Mouse (Mus musculus) intestine, embryonic 15.5 days (tissue): ENCODE results near the gene Slc5a10. TPM values are rescaled to one million over a fixed set of nuclear protein-coding genes. Genes with fewer than 3 reads are reported as not detected.
A peak's percentile ranks its signal among the peaks of the same experiment; 100 is the strongest.

Experiments
- ATAC-seq: fragments of 200-750 bp; cut with Nextera tagmentation; 2 replicates; pipeline ENCODE4 v1.8.0; 2017; ENCODE audit warnings: moderate TSS enrichment, moderate library complexity
- H3K27ac ChIP-seq: fragments of 300-500 bp; sonication (generic); 2 replicates; pipeline ENCODE4 v1.5.1; 2015; ENCODE audit warnings: mild to moderate bottlenecking, inconsistent platforms
- H3K27me3 ChIP-seq: fragments of 300-500 bp; sonication (generic); replicated peaks from 2 replicates; pipeline ENCODE4 v1.6.1; 2015; ENCODE audit warnings: inconsistent platforms
- H3K36me3 ChIP-seq: fragments of 300-500 bp; sonication (generic); 2 replicates; pipeline ENCODE4 v1.6.1; 2015; ENCODE audit warnings: inconsistent platforms
- H3K4me1 ChIP-seq: fragments of 300-500 bp; sonication (generic); replicated peaks from 2 replicates; pipeline ENCODE4 v1.6.1; 2015; ENCODE audit warnings: inconsistent platforms
- H3K4me2 ChIP-seq: fragments of 300-500 bp; sonication (generic); replicated peaks from 2 replicates; pipeline ENCODE4 v1.6.1; 2015; ENCODE audit warnings: mild to moderate bottlenecking, inconsistent platforms
- H3K4me3 ChIP-seq: fragments of 300-500 bp; sonication (generic); replicated peaks from 2 replicates; pipeline ENCODE4 v1.5.1; 2015; ENCODE audit warnings: inconsistent platforms
- H3K9ac ChIP-seq: fragments of 300-500 bp; sonication (generic); 2 replicates; pipeline ENCODE4 v1.6.1; 2015; ENCODE audit warnings: inconsistent platforms
- H3K9me3 ChIP-seq: fragments of 300-500 bp; sonication (generic); 2 replicates; pipeline ENCODE4 v1.6.1; 2016; ENCODE audit warnings: inconsistent platforms
- WGBS: fragments of 180-500 bp; shearing (Covaris S2); methylation state at CpG from one replicate; pipeline ENCODE4 v1.1.7; 2015; 5-methylcytosine and 5-hydroxymethylcytosine counted together
- polyA plus RNA-seq: library from polyadenylated mRNA; unstranded; fragments of >200 nt; fragmentation: Nextera tagmentation; extraction: Ambion mirVana; gene quantifications from 2 replicates; pipeline ENCODE4 v1.2.1, GENCODE M21; 2015

The Slc5a10 gene
- polyA plus RNA-seq = 0.13 TPM in 1 of 2 replicates, not detected in the other

DNA sequence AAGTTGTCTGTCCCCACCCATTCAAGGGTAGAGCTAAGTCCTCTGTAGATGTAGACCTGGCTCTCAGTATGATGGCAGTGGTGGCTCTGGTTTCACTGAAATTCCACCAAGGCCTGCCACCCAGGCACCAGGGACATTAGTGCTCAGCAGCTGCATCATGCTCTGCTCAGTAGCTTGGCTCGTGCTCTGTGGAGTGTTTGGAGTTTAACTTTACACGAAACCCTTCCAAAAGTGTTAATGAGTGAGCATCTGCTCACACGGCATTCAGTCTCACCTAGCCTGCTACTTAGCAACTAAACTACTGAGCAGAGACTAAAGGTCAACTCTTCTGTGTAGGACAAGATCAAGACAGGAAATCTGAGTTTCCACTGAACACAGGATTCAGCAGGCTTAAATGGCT lies at the start of gene Slc5a10:
TSS of gene Slc5a10 (minus strand) at position 191 of the 400 bp plus-strand sequence.
- no peak for ATAC-seq

GRCm38 (mm10) chr11:61761584-61762407 lies 41.2 kb upstream of the Slc5a10 start, which contains the start of gene Prpsap2:
Gene Prpsap2, minus strand, starts transcription at chr11:61762088.
- Histone ChIP-seq H3K4me3 (peak within 1 kb of the TSS; percentile 66), H3K4me2 (peak within 1 kb of the TSS; percentile 63)
- under 1% methylated on average over 51 of the region's 51 CpGs for WGBS

More for the DNA sequence above, at the start of gene Slc5a10:
- Histone ChIP-seq H3K4me3 (no peak within 1 kb of the TSS), H3K27ac (no peak within 1 kb of the TSS), H3K9ac (no peak within 1 kb of the TSS), H3K4me1 (no peaks in the 10 kb centered on the region), H3K9me3 (no peaks in the 10 kb centered on the region), H3K4me2 (no peak within 1 kb of the TSS), H3K27me3 (no peaks in the 10 kb centered on the region), H3K36me3 (no peaks in the 10 kb centered on the region)
- 79% methylated on average over 3 of the region's 3 CpGs for WGBS

DNA sequence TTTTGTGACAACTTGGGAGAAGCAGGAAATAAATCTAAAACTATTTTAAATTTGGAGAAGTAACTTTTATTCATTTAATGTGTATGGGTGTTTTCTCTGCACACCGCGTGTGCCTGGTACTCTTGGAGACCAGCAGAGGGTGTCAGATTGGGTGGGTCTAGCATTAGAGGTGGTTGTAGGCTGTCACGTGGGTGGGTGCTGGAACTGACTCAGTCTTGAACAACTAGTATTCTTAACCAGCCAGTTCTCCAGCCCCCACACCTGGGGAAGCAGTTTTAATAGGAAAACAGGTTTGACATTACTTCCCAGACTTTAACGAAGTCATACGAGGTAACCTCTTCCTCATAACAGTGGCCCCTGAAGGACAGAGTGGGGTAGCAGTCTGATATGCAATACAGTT lies 39.9 kb upstream of the Slc5a10 start:
- Histone ChIP-seq H3K9ac (peak overlapping the region; percentile 78; the same call in 1 of the 2 replicates), H3K4me1 (peaks cover 4% of the 10 kb centered on the region; the same call in 1 of the 2 replicates), H3K27ac (no peak overlapping the region), H3K36me3 (no peaks in the 10 kb centered on the region), H3K4me3 (no peak overlapping the region), H3K9me3 (no peaks in the 10 kb centered on the region), H3K27me3 (no peaks in the 10 kb centered on the region), H3K4me2 (peak overlapping the region; percentile 63)
- WGBS = 69% methylated on average over 5 of the region's 5 CpGs
- no peak for ATAC-seq

More at GRCm38 (mm10) chr11:61761584-61762407, 41.2 kb upstream of the Slc5a10 start, which contains the start of gene Prpsap2:
- Histone ChIP-seq H3K4me1 (peaks cover 4% of the 10 kb centered on the region; the same call in 1 of the 2 replicates), H3K27ac (peak within 1 kb of the TSS; percentile 88), H3K9ac (peak within 1 kb of the TSS; percentile 78), H3K36me3 (no peaks in the 10 kb centered on the region), H3K27me3 (no peaks in the 10 kb centered on the region), H3K9me3 (no peaks in the 10 kb centered on the region)
- ATAC-seq = peak; percentile 96

DNA sequence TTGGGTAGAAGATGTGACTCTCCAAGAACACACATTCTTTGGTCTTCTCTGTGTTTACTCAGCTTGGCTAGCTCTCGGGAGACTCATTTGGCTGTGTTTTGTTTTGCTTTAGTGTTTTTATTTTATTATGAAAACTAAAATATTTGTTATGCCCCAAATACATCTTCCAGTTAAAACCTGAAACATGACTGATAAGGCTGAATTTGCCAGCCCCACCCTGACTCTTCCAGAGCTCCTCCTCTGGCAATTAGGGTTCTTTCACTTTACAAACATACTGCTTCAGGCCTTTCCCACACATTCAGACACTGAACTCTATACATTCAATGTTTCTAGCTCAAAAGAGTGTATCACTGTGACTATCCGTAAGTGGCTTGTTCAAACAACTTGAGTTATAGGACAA lies 36.5 kb upstream of the Slc5a10 start:
- Histone ChIP-seq H3K4me3 (no peak overlapping the region), H3K36me3 (peaks cover 10% of the 10 kb centered on the region; the same call in 1 of the 2 replicates), H3K4me1 (peaks cover 4% of the 10 kb centered on the region; the same call in 1 of the 2 replicates), H3K27me3 (no peaks in the 10 kb centered on the region), H3K9me3 (no peaks in the 10 kb centered on the region), H3K9ac (no peak overlapping the region), H3K4me2 (no peak overlapping the region), H3K27ac (no peak overlapping the region)
- WGBS = 76% methylated on average over 2 of the region's 2 CpGs
- no peak for ATAC-seq

GRCm38 (mm10) chr11:61751612-61752011 lies 31.0 kb upstream of the Slc5a10 start:
- H3K4me3 ChIP-seq = no peak overlapping the region
- no peaks in the 10 kb centered on the region for H3K27me3 ChIP-seq
- H3K4me1 ChIP-seq = no peaks in the 10 kb centered on the region
- no peak overlapping the region for H3K4me2 ChIP-seq
- WGBS = 83% methylated on average over 5 of the region's 5 CpGs
- H3K9ac ChIP-seq = no peak overlapping the region
- ATAC-seq = no peak
- H3K9me3 ChIP-seq = no peaks in the 10 kb centered on the region
- no peak overlapping the region for H3K27ac ChIP-seq
- peaks cover 21% of the 10 kb centered on the region for H3K36me3 ChIP-seq

DNA sequence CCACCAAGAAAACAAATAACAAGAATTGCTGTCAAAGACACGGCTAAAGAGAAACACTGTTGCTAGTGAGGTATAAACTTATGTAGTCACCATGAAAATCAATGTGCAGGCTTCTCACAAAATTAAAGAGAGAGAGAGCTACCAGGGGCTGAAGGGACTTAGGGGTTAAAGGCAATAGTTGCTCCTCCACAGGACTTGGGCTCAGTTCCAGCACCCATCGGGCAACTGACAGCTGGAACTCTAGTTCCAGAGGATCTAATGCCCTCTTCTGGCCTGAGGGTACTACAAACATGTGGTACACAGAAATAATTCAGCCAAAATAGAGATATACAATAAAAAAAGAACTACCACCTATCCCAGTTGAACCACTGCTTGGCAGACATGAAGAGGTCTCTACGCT lies 26.5 kb upstream of the Slc5a10 start:
- Histone ChIP-seq H3K4me3 (no peak overlapping the region), H3K27me3 (no peaks in the 10 kb centered on the region), H3K4me1 (no peaks in the 10 kb centered on the region), H3K4me2 (no peak overlapping the region), H3K9ac (no peak overlapping the region), H3K27ac (no peak overlapping the region), H3K9me3 (no peaks in the 10 kb centered on the region), H3K36me3 (peaks cover 15% of the 10 kb centered on the region)
- 62% methylated on average over 3 of the region's 3 CpGs for WGBS
- no peak for ATAC-seq

DNA sequence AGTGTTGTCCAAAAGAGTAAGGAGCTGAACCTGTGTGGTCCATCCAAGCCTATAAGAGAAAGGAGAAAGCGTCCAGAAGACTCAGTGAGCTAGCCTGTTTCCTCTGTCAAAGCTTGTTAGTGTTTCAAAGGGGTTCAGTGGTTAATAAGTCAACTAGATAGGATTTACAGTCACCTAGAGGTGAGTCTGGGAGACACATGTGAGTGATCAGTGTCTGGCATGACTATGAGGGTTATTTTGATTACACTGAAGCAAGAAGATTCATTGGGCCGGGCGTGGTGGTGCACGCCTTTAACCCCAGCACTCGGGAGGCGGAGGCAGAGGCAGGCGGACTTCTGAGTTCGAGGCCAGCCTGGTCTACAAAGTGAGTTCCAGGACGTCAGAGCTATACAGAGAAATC lies 25.2 kb upstream of the Slc5a10 start:
- Histone ChIP-seq H3K9ac (no peak overlapping the region), H3K27ac (no peak overlapping the region), H3K36me3 (peaks cover 14% of the 10 kb centered on the region), H3K4me3 (no peak overlapping the region), H3K4me2 (no peak overlapping the region), H3K4me1 (no peaks in the 10 kb centered on the region), H3K27me3 (no peaks in the 10 kb centered on the region), H3K9me3 (no peaks in the 10 kb centered on the region)
- 93% methylated on average over 9 of the region's 9 CpGs for WGBS
- ATAC-seq = no peak

GRCm38 (mm10) chr11:61744460-61744859 lies 23.8 kb upstream of the Slc5a10 start:
- no peak for ATAC-seq
- 71% methylated on average over 3 of the region's 3 CpGs for WGBS
- H3K36me3 ChIP-seq = peaks cover 19% of the 10 kb centered on the region; the same call in 1 of the 2 replicates

GRCm38 (mm10) chr11:61743768-61744167 lies 23.1 kb upstream of the Slc5a10 start:
- Histone ChIP-seq H3K27me3 (no peaks in the 10 kb centered on the region), H3K4me1 (no peaks in the 10 kb centered on the region), H3K4me2 (no peak overlapping the region), H3K9me3 (no peaks in the 10 kb centered on the region), H3K9ac (no peak overlapping the region), H3K27ac (no peak overlapping the region), H3K36me3 (peaks cover 25% of the 10 kb centered on the region), H3K4me3 (no peak overlapping the region)
- ATAC-seq = no peak
- 84% methylated on average over 3 of the region's 3 CpGs for WGBS

More at GRCm38 (mm10) chr11:61744460-61744859, 23.8 kb upstream of the Slc5a10 start:
- Histone ChIP-seq H3K4me2 (no peak overlapping the region), H3K9me3 (no peaks in the 10 kb centered on the region), H3K4me1 (no peaks in the 10 kb centered on the region), H3K9ac (no peak overlapping the region), H3K27ac (no peak overlapping the region), H3K27me3 (no peaks in the 10 kb centered on the region), H3K4me3 (no peak overlapping the region)

DNA sequence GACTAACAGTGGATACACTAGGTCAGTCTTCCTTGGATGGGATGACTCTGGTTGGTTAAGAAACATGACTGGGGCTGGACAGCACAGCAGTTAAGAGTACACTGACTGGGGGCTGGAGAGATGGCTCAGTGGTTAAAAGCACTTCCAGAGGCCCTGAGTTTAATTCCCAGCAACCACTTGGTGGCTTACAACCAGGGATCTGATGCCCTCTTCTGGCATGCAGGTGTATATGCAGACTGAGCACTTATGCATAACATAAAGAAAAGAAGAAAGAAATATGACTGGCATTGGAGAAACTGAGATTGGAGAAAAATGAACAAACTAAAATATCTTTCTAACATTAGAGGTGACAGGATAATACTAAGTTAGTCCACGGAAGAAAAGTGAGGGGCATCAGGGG lies 19.9 kb upstream of the Slc5a10 start:
- no peaks in the 10 kb centered on the region for H3K27me3 ChIP-seq
- no peaks in the 10 kb centered on the region for H3K4me1 ChIP-seq
- peaks cover 29% of the 10 kb centered on the region for H3K36me3 ChIP-seq
- no peak overlapping the region for H3K4me3 ChIP-seq
- no peak overlapping the region for H3K9ac ChIP-seq
- H3K9me3 ChIP-seq = no peaks in the 10 kb centered on the region
- no peak overlapping the region for H3K27ac ChIP-seq
- no peak for ATAC-seq
- no peak overlapping the region for H3K4me2 ChIP-seq
- 93% methylated on average over 1 of the region's 1 CpGs for WGBS

- no peak overlapping the region for H3K9ac ChIP-seq
- no peak for ATAC-seq
- H3K9me3 ChIP-seq = no peaks in the 10 kb centered on the region
- H3K4me3 ChIP-seq = no peak overlapping the region
- H3K36me3 ChIP-seq = peaks cover 35% of the 10 kb centered on the region
- no peak overlapping the region for H3K27ac ChIP-seq
- WGBS = 90% methylated on average over 1 of the region's 1 CpGs
- H3K4me2 ChIP-seq = no peak overlapping the region
- H3K4me1 ChIP-seq = no peaks in the 10 kb centered on the region
- H3K27me3 ChIP-seq = no peaks in the 10 kb centered on the region
Measured at GRCm38 (mm10) chr11:61737290-61737689, 16.7 kb upstream of the Slc5a10 start.

DNA sequence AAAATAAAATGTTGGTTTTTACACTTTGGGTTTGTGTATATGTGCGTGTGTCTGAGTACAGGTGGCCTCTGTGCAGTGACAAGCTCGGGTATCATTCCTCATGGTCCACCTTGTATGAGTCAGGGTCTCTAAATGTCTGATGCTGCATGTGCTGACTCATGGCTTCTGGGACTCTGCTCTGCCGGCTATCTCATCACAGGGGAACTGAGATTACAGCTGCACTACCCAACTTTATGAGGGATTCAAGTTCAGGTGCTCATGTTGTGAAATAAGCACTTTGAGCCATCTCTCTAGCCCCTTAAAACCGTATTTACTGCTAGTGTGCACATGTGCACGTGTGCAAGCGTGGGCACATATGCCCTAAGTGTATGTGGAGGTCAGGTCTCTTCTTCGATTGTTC lies 12.0 kb upstream of the Slc5a10 start:
- H3K36me3 ChIP-seq = peaks cover 20% of the 10 kb centered on the region
- 85% methylated on average over 7 of the region's 7 CpGs for WGBS
- ATAC-seq = peak; percentile 61

More for the DNA sequence above, 12.0 kb upstream of the Slc5a10 start:
- H3K4me1 ChIP-seq = no peaks in the 10 kb centered on the region
- H3K27ac ChIP-seq = no peak overlapping the region
- no peak overlapping the region for H3K4me2 ChIP-seq
- H3K9me3 ChIP-seq = no peaks in the 10 kb centered on the region
- no peaks in the 10 kb centered on the region for H3K27me3 ChIP-seq
- no peak overlapping the region for H3K4me3 ChIP-seq
- no peak overlapping the region for H3K9ac ChIP-seq
